Mouse (Mus musculus) CD4-positive naive resting alpha-beta T cell, adult 57 days (primary cell): ENCODE data around the gene Insm1. TPM values are rescaled to one million over a fixed set of nuclear protein-coding genes. Genes with fewer than 3 reads are reported as not detected.

ENCODE experiments used
- total RNA-seq: library from RNA; stranded (reverse); gene quantifications from one replicate; pipeline ENCODE4 v1.2.4, GENCODE M21; 2023

The Insm1 gene
- not detected for total RNA-seq

DNA sequence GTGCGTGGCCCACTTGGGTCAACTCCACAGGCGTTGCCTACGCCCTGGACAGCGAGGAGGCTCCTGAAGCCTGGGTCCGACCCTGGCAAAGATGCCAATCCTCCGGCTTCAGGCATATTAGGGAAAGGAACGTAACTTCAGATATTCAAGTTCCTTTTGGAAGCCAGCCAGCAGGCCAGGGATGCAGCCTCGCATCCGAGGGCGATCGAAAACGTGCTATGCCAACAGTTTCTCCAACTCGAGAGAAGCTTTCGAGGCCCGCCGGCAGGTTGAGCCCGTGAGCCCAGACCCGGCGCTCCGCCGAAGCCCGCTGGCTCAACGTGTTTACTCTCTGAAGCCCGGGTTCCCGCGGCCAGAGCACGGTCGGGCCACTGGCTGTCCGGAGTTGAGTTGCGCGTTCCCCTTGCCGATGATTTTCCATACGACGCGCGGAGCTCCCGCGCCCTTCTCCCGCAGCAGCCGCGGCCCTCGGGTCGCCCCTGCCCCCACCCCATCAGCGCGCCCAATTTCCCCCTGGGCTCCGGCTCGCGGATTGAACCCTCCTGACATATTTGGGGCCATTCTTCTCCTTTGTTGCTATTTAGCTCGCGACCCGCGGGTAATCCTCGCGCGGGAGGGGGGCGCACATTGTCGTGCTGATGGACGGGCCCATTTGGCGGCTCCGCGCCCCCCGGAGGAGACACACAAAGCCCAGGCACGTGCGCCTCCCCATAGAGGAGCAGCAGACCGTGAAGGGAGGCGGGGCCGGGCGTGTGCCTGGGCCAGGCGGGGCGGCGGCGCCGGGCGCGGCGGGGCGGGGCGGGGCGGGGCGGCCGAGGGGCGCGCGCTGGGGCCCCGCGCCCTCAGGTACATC, at the start of gene Insm1:
Insm1 (plus strand) TSS at position 846 of the 853 bp plus-strand sequence.

